Mouse (Mus musculus): ENCODE results near the gene Olfr591. TPM values are rescaled to one million over a fixed set of nuclear protein-coding genes. Genes with fewer than 3 reads are reported as not detected.
"Not testable (repeated sequence)": the region's sequence is repeated elsewhere in the genome, so short reads cannot be mapped to it uniquely, and the experiment has no call there.

The Olfr591 gene
- not detected for total RNA-seq (2021)
- long read RNA-seq, experiment 1: 0 reads
- long read RNA-seq, experiment 2: 0 reads

DNA sequence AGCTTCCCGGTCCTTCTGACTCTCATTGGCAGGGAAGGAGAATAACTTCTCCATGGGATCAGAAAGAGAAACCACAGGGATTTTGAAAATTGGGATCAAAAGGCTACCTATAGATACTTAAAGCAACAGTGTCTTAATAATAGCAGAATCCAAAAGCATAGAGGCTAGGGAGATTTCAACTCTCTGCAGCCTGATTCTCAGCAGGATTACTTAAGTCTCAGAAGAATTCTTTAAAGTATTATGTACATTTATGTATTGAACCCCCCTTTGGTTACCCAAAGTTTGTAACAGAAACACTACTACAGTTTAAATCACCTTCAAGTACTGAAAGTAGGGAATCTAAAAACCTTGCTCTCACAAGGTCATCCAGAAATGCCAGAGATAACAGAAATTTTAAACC lies at the start of gene Olfr591:
TSS of gene Olfr591 (minus strand) at position 101 of the 400 bp plus-strand sequence.
- DNase-seq (ENCODE audit: low spot score in 2 of 2): no peak

DNA sequence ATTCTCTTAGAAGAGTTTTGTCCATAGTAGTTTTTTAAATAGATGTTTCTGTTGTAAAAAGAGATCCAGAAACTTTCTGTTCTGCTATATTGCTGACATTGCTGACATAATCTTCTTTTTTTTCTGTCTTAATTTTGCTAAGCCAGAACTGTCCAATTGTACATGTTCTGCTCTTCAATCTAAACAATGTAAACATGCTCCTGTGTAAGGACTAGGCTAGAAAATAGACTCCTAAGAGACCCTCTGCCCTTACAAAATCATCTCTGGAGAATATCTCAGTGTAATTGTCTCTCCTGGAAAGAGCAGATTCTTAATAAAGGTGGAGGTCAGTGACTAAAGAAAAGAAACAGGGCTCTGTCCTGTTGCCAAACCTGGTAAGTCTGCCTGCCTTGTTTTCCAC lies 38.6 kb upstream of the Olfr591 start, which contains the start of gene Olfr594:
TSS of gene Olfr594 (plus strand) at position 301 of the 400 bp plus-strand sequence.
- DNase-seq (ENCODE audit: low spot score in 2 of 2): no peak

DNA sequence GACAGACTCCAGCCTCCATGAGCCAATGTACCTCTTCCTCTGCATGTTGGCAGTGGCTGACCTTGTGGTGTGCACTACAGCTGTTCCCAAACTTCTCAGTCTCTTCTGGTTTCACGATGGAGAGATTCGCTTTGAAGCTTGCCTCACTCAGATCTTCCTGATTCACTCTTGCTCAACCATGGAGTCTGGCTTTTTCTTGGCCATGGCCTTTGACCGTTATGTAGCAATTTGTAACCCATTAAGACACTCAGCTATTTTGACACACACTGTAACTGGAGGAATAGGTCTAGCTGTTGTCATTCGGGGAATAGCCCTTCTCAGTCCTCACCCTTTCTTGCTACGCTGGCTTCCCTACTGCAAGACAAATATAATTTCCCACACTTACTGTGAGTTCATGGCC lies 33.9 kb upstream of the Olfr591 start:
- not testable (repeated sequence) for DNase-seq (ENCODE audit: low spot score in 2 of 2)

DNA sequence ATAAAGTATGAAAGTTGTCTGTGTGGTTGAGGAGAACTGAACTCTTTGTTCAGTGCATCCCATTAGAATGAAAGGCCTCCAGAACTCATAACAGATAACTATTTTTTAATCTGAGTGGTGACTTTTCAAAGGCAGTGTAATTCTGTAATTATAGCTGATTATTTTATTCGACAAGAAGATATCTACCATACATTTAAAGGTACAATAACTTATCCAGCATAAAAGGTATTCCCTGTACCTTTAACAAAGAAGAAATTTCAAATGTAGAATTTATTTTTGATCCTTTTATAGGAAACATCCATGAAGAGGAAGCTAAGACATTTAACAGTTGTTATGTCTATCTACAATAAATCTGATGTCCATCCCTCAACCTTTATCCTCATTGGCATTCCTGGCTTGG lies 33.4 kb upstream of the Olfr591 start, which contains the start of gene Olfr593:
TSS of gene Olfr593 (plus strand) at position 301 of the 400 bp plus-strand sequence.
- DNase-seq (ENCODE audit: low spot score in 2 of 2): no peak

DNA sequence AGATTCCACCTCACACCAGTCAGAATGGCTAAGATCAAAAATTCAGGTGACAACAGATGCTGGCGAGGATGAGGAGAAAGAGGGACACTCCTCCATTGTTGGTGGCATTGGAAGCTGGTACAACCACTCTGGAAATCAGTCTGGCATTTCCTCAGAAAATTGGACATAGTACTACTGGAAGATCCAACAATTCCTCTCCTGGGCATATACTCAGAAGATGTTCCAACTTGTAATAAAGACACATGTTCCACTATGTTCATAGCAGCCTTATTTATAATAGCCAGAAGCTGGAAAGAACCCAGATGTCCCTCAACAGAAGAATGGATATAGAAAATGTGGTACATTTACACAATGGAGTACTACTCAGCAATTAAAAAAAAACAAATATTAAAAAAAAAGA lies 6.4 kb upstream of the Olfr591 start, which contains the start of gene Olfr592:
TSS of gene Olfr592 (plus strand) at position 301 of the 400 bp plus-strand sequence.
- DNase-seq (ENCODE audit: low spot score in 2 of 2): not testable (repeated sequence)

DNA sequence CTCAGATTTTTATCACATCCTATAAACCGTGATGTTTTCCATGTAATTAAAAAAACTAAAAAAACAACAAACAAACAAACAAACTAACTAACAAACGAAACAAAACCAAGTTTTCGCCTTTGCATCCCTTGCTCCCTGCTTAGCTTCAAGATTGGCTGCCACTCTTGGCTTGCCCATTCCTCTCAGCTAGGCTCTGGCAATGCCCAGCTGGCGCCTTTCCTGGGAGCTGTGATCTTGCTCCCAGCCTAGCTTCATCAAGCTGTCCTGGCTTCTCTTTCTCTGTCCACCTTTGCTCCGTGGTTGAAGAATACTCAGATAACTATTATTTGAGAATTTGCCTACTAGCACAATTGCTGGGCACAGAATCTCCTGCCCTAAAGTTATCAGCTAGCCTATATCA lies 8.4 kb downstream of the Olfr591 start:
- DNase-seq (ENCODE audit: low spot score in 2 of 2): no peak

DNA sequence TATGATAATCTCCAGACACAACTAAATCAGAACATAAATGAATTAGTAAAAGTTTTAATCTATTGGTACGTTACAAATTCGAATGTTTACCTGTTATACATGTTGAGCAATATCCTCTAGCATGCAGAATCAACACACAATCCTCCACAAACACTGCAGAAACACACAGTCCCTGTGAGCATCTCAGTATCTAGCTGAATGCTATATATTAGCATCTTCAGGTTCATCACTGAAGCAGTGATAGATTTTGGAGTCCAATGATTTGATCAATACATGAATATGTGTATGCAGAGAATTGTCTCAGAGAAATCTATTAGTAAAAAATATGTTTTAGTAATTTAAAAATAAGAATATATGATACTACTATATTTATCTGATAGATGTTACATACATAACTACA lies 21.9 kb downstream of the Olfr591 start, which contains the start of gene Olfr589:
TSS of gene Olfr589 (minus strand) at position 101 of the 400 bp plus-strand sequence.
- no peak for DNase-seq (ENCODE audit: low spot score in 2 of 2)

DNA sequence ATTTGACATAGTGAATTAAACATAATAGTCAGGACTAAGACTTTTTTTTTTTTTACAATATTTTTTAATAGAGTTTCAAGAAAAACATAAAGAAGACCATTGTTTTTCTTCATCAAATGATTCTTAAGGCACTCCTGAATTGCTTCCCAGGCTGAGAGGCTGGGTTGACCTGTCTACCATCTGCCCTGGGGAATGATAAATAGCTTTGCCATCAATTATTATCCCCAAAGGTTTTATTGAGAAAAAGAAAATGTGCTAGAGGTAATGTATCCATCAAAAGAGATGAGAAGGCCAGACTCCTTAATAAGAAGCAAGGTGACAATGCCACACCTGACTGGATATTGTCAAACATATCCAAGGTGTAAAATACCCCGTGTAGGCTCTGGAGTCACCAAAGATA lies 37.6 kb downstream of the Olfr591 start, which contains the start of gene Olfr588-ps1:
TSS of gene Olfr588-ps1 (plus strand) at position 301 of the 400 bp plus-strand sequence.
- DNase-seq (ENCODE audit: low spot score in 2 of 2): no peak

DNA sequence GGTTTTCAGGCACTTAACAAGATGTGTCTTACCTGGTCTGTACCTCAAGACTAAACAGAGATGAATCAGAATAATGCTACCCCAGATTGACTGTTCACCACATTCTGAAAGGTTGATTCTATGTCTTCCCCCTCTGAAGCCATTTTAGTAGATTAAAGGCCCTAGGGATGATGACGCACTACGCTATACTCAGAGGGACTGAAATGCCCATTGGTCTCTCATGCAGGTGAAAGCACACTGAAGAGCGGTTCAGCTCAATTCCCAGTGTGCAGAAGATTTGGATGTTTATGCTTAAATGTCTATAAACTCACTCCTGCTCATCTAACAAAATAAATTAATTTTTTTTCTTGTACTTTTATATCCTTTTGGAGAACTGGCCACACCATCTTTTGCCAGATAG lies 52.6 kb downstream of the Olfr591 start, which contains the start of gene Olfr586:
TSS of gene Olfr586 (minus strand) at position 101 of the 400 bp plus-strand sequence.
- no peak for DNase-seq (ENCODE audit: low spot score in 2 of 2)

DNA sequence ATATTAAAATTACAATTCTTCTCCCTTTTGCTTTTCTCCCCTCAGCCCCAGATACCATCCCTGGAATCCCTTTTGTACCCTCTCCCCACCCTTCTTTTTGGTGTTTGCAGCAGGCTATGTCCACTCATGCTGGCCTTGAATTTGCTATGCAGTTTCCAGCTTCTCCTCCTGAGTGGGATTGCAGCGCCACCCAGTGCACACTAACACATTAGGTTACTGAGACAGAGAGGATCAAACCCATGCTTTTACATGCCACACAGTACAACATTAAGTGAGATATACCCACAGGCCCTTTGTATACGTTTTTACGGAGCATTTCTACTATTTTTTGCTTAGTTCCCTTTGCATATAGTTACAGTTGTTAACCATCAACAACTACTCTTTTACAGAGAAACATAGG lies 58.7 kb downstream of the Olfr591 start:
- no peak for DNase-seq (ENCODE audit: low spot score in 2 of 2)

Other genes with a start within 250 kb of the Olfr591 start
- gene Olfr573-ps1, start 235.8 kb downstream of the Olfr591 start, total RNA-seq (2021): not detected
- gene Olfr574, start 229.9 kb downstream of the Olfr591 start, total RNA-seq (2021): not detected
- gene Olfr575, start 219.6 kb downstream of the Olfr591 start, total RNA-seq (2021): not detected
- not detected for gene Olfr576, start 215.7 kb downstream of the Olfr591 start, total RNA-seq (2021)
- not detected for gene Olfr577, start 202.4 kb downstream of the Olfr591 start, total RNA-seq (2021)
- gene Olfr578, start 189.0 kb downstream of the Olfr591 start, total RNA-seq (2021): not detected
- gene Olfr582, start 140.3 kb downstream of the Olfr591 start, total RNA-seq (2021): not detected
- gene Olfr583, start 127.0 kb downstream of the Olfr591 start, total RNA-seq (2021): not detected
- gene Olfr584, start 96.5 kb downstream of the Olfr591 start, total RNA-seq (2021): not detected
- gene Olfr585, start 80.6 kb downstream of the Olfr591 start, total RNA-seq (2021): not detected
- not detected for gene Olfr586, start 52.7 kb downstream of the Olfr591 start, total RNA-seq (2021)
- gene Olfr588-ps1, start 37.5 kb downstream of the Olfr591 start, total RNA-seq (2021): not detected
- not detected for gene Olfr589, start 22.0 kb downstream of the Olfr591 start, total RNA-seq (2021)
- not detected for gene Olfr592, start 6.5 kb upstream of the Olfr591 start, total RNA-seq (2021)
- not detected for gene Olfr593, start 33.5 kb upstream of the Olfr591 start, total RNA-seq (2021)
- gene Olfr594, start 38.7 kb upstream of the Olfr591 start, total RNA-seq (2021): not detected
- gene Usp17ld, start 74.2 kb upstream of the Olfr591 start, total RNA-seq (2021): not detected
- gene Olfr596, start 127.3 kb upstream of the Olfr591 start, total RNA-seq (2021): not detected
- not detected for gene Olfr597, start 138.0 kb upstream of the Olfr591 start, total RNA-seq (2021)
- gene Olfr598, start 145.2 kb upstream of the Olfr591 start, total RNA-seq (2021): not detected
- gene Olfr599, start 157.6 kb upstream of the Olfr591 start, total RNA-seq (2021): not detected
- not detected for gene Olfr600, start 171.3 kb upstream of the Olfr591 start, total RNA-seq (2021)
- gene Olfr601, start 184.3 kb upstream of the Olfr591 start, total RNA-seq (2021): not detected
- gene Olfr603, start 207.8 kb upstream of the Olfr591 start, total RNA-seq (2021): not detected
- gene Usp17lc, start 236.7 kb upstream of the Olfr591 start, total RNA-seq (2021): not detected

Data from layer of hippocampus, postnatal 14 days (tissue).